Mouse (Mus musculus): ENCODE results near the gene Flt3l. TPM values are rescaled to one million over a fixed set of nuclear protein-coding genes. Genes with fewer than 3 reads are reported as not detected.

Gene Flt3l
- polyA plus RNA-seq, 1 experiment from 2014 or later, result 5.1 TPM

DNA sequence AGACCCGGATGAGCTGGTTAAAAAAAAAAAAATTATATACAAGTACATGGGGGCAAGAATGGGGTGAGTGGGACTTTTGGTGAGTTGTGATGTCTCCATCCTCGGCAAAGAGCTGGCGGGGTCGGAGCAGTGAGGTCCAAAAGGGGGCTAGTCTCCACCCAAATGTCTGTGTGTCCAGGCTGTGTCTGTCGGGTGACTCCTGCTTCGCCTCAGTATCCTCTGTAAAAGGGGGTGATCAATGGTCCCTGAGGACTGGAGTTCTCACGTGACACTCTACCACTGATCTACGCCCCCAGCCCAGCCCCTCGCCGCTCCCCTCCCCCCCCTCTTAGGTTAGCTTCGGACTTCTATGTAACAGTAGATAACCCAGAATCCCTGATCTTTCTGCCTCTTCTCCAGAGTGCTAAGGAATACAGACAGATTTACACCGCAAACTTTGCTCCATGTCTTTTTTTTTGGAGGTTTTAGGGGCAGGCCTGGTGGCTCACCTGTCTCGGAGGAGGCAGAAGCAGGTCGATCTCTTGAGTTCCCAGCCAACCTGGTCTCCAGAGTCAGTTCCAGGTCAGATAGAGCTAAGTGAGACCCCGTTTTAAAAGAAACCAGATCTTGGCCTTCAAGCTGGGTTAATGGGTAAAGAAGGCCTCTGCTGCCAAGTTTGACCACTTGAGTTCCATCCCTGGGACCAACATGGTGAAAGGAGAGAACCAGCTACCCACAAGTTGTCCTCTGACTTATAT is 6.3 kb downstream of the Flt3l start:
- no peak overlapping the region for H3K4me3 ChIP-seq (ENCODE audit: low read depth, low read length)
- peak overlapping the region; percentile 71 for H3K4me2 ChIP-seq (replicated peaks; ENCODE audit: low read depth, low read length)
- peaks cover 8% of the 10 kb centered on the region; the same call in 1 of the 2 replicates for H3K4me1 ChIP-seq (ENCODE audit: insufficient read depth, low read depth, low read length)
- no peaks in the 10 kb centered on the region for H3K27me3 ChIP-seq (replicated peaks; ENCODE audit: insufficient read depth, low read length)
- no peak overlapping the region for H3K9ac ChIP-seq (replicated peaks; ENCODE audit: low read depth)
- no peaks in the 10 kb centered on the region for H3K9me3 ChIP-seq (ENCODE audit: low read length)
- ATAC-seq (no peak), DNase-seq (ENCODE audit: low spot score) (no peak)
- 0 out of 2 replicates have a peak overlapping the region, but pooled peaks have one; percentile 67 for H3K27ac ChIP-seq (ENCODE audit: low read length)
- 55% methylated on average over 15 of the region's 15 CpGs for WGBS
- TF ChIP-seq CTCF (IDR thresholded peaks at IDR 0.05) (no peak), EP300 (IDR thresholded peaks at IDR 0.05) (no peak)
- 0 out of 2 replicates have a peak, but pooled peaks cover 17% of the 10 kb centered on the region for H3K36me3 ChIP-seq (ENCODE audit: insufficient read depth, low read length)

DNA sequence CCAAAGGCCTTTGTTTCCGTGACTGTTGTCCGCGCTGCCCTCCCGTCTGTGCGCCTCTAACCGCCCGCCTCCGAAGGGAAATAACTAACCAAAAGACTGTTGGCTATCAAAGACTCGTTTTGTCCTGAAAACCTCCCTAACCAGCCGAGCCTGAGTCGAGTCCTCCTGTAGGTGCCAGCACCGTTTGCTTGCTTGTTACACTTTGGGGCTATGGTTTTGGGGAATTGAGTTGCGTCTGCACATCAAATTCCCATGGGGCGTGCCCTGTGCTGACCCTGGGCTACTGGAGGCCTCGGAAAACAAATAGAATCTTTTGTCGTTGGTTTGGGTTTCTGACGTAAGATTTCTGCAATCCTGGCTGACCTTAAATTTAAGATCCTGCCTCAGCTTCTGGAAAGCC is 6.9 kb downstream of the Flt3l start:
- WGBS, result under 1% methylated on average over 17 of the region's 17 CpGs
- Histone ChIP-seq H3K36me3 (ENCODE audit: insufficient read depth, low read length) (0 out of 2 replicates have a peak, but pooled peaks cover 17% of the 10 kb centered on the region), H3K27me3 (replicated peaks; ENCODE audit: insufficient read depth, low read length) (no peaks in the 10 kb centered on the region), H3K9me3 (ENCODE audit: low read length) (no peaks in the 10 kb centered on the region), H3K27ac (ENCODE audit: low read length) (peak overlapping the region; percentile 67), H3K4me2 (replicated peaks; ENCODE audit: low read depth, low read length) (peak overlapping the region; percentile 71), H3K4me3 (ENCODE audit: low read depth, low read length) (peak overlapping the region; percentile 42), H3K9ac (replicated peaks; ENCODE audit: low read depth) (peak overlapping the region; percentile 23; the same call in 1 of the 2 replicates), H3K4me1 (ENCODE audit: insufficient read depth, low read depth, low read length) (peaks cover 8% of the 10 kb centered on the region; the same call in 1 of the 2 replicates)
- ATAC-seq, result peak; percentile 0; the same call in 1 of the 2 replicates
- TF ChIP-seq EP300 (IDR thresholded peaks at IDR 0.05) (no peak), CTCF (IDR thresholded peaks at IDR 0.05) (no peak)
- no peak for DNase-seq (ENCODE audit: low spot score)

DNA sequence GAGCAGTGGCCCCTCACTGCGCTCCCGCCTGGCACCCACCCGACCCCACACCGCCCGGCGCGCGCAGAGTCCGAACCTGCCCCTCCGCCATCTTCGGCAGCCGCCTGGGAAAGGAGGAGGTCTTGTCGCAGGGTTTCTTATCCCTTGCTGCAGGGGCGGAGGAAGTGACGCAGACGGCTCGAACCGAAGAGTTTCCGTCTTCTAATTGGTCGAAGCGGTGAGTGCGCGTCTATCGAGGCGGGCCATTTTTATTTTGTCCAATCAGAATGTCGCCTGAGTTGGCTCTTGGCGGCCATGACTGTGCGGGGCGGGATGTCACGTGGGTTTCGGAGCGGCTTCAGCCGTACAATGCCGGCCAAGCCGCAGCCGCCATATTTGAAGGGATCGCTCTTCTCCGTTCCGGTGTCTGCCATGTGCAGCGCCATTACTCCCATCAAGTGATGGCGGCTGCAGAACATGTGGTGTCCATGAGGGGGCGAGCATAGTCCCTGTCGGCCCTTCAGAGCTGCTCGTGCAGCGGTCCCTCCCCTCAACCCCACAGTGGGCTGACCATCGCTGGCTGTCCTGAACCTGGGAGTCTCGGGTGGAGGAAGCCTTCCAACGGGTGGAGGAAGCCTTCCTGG is 7.5 kb downstream of the Flt3l start, which contains the start of gene Rpl13a:
Gene Rpl13a (minus strand): TSS at position 138 of the 623 bp plus-strand sequence.
- ATAC-seq (peak; percentile 92), DNase-seq (ENCODE audit: low spot score) (peak; percentile 99)
- H3K9ac ChIP-seq (replicated peaks; ENCODE audit: low read depth), result peak within 1 kb of the TSS; percentile 92
- peak within 1 kb of the TSS; percentile 77 for H3K27ac ChIP-seq (ENCODE audit: low read length)
- H3K27me3 ChIP-seq (replicated peaks; ENCODE audit: insufficient read depth, low read length), result no peaks in the 10 kb centered on the region
- H3K36me3 ChIP-seq (ENCODE audit: insufficient read depth, low read length), result 0 out of 2 replicates have a peak, but pooled peaks cover 17% of the 10 kb centered on the region
- peaks cover 8% of the 10 kb centered on the region; the same call in 1 of the 2 replicates for H3K4me1 ChIP-seq (ENCODE audit: insufficient read depth, low read depth, low read length)
- peak within 1 kb of the TSS; percentile 81 for H3K4me3 ChIP-seq (ENCODE audit: low read depth, low read length)
- H3K9me3 ChIP-seq (ENCODE audit: low read length), result no peaks in the 10 kb centered on the region
- H3K4me2 ChIP-seq (replicated peaks; ENCODE audit: low read depth, low read length), result peak within 1 kb of the TSS; percentile 71
- under 1% methylated on average over 48 of the region's 48 CpGs for WGBS
- TF ChIP-seq EP300 (IDR thresholded peaks at IDR 0.05) (peak; percentile 57), CTCF (IDR thresholded peaks at IDR 0.05) (peak; percentile 92)

DNA sequence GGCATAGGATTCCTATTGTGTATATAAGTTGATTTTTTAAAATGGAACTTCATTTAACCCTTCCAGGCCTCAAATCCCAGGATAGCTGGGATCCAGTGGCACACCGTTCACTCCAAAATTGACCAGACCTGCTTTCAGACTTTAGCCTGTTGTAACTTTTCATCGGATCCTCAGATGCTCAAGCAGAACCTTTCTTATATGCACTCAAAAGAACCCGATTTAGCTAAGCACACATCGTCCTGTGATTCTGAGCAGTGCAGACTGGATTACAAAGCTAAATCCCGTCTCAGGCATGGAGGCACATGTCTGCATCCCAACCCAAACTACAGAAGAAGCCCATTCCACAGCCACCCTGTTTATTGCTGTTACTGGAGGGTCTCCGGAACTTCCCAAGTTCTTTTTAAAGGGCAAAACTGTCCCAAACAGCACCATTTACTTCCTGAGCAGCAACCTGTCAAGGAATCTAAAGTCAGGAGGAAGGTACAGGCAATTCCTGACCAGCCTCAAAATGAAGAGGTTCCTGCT is 8.5 kb downstream of the Flt3l start:
- WGBS, result 2% methylated on average over 6 of the region's 6 CpGs
- H3K4me3 ChIP-seq (ENCODE audit: low read depth, low read length), result peak overlapping the region; percentile 81

DNA sequence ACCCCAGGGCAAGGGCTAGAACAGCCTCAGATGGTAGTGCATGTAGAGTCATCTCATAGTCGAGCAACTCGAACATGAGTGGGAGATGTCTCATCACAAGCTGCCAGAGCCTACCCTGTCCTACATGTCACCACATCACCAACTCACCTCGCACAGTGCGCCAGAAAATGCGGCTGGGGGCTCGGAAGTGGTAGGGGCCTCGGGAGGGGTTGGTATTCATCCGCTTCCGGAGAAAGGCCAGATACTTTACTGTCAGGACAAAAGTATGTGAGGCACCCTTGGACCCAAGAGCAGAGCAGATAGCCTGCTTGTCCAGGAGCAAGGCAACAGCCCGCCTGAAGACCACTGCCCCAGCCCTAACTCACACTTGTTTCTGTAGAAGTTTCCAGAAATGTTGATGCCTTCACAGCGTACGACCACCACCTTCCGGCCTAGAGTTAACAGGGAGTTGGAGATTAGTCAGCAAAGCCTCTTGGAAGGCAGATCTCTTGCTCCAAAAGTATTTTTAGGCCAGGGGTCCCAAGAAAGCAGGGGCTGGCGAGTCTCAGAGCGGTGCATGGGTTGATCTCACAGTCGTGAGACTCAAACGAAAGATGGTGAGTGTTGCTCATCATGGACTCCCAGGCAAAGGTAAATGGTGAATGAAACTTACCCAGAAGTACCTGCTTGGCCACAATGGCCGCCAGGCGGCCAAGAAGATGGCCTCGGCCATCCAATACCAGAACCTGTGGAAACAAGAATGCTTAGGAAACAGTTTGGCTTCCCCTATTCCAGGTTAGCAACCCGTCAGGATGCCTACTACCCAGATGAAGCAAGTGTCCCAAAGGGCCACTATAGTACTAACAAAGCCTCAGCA is 9.2 kb downstream of the Flt3l start:
- H3K9me3 ChIP-seq (ENCODE audit: low read length), result no peaks in the 10 kb centered on the region
- 0 out of 2 replicates have a peak, but pooled peaks cover 17% of the 10 kb centered on the region for H3K36me3 ChIP-seq (ENCODE audit: insufficient read depth, low read length)
- no peak for ATAC-seq
- H3K9ac ChIP-seq (replicated peaks; ENCODE audit: low read depth), result peak overlapping the region; percentile 92
- TF ChIP-seq CTCF (IDR thresholded peaks at IDR 0.05) (0 out of 2 replicates have a peak, but pooled peaks have one; percentile 31), EP300 (IDR thresholded peaks at IDR 0.05) (no peak)
- H3K27me3 ChIP-seq (replicated peaks; ENCODE audit: insufficient read depth, low read length), result no peaks in the 10 kb centered on the region
- H3K4me3 ChIP-seq (ENCODE audit: low read depth, low read length), result peak overlapping the region; percentile 81; the same call in 1 of the 2 replicates
- DNase-seq (ENCODE audit: low spot score), result no peak
- H3K4me2 ChIP-seq (replicated peaks; ENCODE audit: low read depth, low read length), result peak overlapping the region; percentile 69
- no peak overlapping the region for H3K27ac ChIP-seq (ENCODE audit: low read length)
- peaks cover 12% of the 10 kb centered on the region; the same call in 1 of the 2 replicates for H3K4me1 ChIP-seq (ENCODE audit: insufficient read depth, low read depth, low read length)
- 21% methylated on average over 21 of the region's 21 CpGs for WGBS

More for the DNA sequence above, 8.5 kb downstream of the Flt3l start:
- peaks cover 11% of the 10 kb centered on the region; the same call in 1 of the 2 replicates for H3K4me1 ChIP-seq (ENCODE audit: insufficient read depth, low read depth, low read length)
- ATAC-seq (no peak), DNase-seq (ENCODE audit: low spot score) (no peak)
- peak overlapping the region; percentile 92 for H3K9ac ChIP-seq (replicated peaks; ENCODE audit: low read depth)
- no peak for TF ChIP-seq EP300 (IDR thresholded peaks at IDR 0.05)
- TF ChIP-seq CTCF (IDR thresholded peaks at IDR 0.05), result no peak
- H3K27me3 ChIP-seq (replicated peaks; ENCODE audit: insufficient read depth, low read length), result no peaks in the 10 kb centered on the region
- peak overlapping the region; percentile 69 for H3K4me2 ChIP-seq (replicated peaks; ENCODE audit: low read depth, low read length)
- peak overlapping the region; percentile 77 for H3K27ac ChIP-seq (ENCODE audit: low read length)
- no peaks in the 10 kb centered on the region for H3K9me3 ChIP-seq (ENCODE audit: low read length)
- H3K36me3 ChIP-seq (ENCODE audit: insufficient read depth, low read length), result 0 out of 2 replicates have a peak, but pooled peaks cover 17% of the 10 kb centered on the region

All from lung, postnatal 0 days (tissue).